Mouse (Mus musculus) heart, adult 2 months (tissue): Measurements from ENCODE around the gene Tsc22d4.

Source experiments
- CTCF ChIP-seq: fragments of 200-600 bp; IDR thresholded peaks from 2 replicates; pipeline ENCODE4 v1.8.1; 2022; ENCODE audit warnings: antibody characterized with exemption, mild to moderate bottlenecking, moderate library complexity
- EP300 ChIP-seq: fragments of 200-500 bp; IDR thresholded peaks from 2 replicates; pipeline ENCODE4 v1.6.1; 2011; ENCODE audit warnings: low read depth, low read length, control low read depth; ENCODE audit not compliant: insufficient read depth
- POLR2A ChIP-seq: fragments of 200-500 bp; IDR thresholded peaks from 2 replicates; pipeline ENCODE4 v1.6.1; 2011; ENCODE audit warnings: mild to moderate bottlenecking, low read depth, low read length, control low read depth; ENCODE audit not compliant: insufficient read depth

DNA sequence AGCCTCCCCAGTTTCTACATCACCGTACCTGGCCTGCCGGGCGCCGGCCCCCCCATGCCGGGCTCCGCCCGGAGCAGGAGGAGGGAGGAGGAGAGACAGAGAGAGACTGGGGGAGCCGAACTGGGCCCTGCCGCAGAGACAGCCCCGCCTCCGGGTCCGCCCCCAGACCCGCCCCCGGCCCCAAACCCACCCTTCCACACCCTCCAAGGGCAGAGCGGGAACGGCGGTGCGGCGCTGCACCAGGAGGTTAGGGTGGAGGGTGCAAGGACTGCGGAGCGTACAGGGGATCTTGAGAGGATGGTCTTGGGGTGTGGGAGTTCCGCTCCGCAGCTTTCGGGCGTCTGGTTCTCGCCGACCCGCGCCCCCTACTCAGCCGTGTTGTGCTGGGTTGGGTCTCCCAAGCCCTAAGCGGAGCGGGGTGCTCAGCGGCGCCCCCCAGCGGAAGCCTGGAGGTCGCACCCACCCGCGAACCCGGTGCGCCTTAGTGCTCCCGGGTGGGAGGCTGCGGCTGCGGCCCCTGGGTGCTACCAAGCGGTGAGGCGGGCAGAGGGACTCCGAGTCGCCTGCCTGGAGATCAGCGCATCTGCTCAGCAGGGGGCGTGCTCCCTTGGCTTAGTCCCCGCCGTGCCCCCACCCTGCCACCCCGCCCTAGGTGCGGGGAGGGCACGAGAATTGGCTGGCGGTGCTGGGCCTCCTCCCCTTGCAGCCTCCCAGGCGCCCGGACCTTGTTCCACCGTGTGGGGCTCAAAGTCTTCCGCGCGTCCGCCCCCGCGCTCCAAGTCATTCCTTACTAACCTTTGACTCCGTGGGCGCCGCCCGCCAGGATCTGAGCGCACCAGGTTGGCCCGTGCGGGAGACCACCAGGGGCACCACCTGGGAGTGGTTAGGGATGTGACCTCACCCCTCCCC lies 4.3 kb upstream of the Tsc22d4 start, which contains the start of gene Nyap1:
- TF ChIP-seq EP300 (no peak), POLR2A (peak; percentile 54; the same call in 1 of the 2 replicates), CTCF (peak; percentile 93)
